8 mouse cellular contexts compared by ENCODE assay signal in the genomic region with DNA sequence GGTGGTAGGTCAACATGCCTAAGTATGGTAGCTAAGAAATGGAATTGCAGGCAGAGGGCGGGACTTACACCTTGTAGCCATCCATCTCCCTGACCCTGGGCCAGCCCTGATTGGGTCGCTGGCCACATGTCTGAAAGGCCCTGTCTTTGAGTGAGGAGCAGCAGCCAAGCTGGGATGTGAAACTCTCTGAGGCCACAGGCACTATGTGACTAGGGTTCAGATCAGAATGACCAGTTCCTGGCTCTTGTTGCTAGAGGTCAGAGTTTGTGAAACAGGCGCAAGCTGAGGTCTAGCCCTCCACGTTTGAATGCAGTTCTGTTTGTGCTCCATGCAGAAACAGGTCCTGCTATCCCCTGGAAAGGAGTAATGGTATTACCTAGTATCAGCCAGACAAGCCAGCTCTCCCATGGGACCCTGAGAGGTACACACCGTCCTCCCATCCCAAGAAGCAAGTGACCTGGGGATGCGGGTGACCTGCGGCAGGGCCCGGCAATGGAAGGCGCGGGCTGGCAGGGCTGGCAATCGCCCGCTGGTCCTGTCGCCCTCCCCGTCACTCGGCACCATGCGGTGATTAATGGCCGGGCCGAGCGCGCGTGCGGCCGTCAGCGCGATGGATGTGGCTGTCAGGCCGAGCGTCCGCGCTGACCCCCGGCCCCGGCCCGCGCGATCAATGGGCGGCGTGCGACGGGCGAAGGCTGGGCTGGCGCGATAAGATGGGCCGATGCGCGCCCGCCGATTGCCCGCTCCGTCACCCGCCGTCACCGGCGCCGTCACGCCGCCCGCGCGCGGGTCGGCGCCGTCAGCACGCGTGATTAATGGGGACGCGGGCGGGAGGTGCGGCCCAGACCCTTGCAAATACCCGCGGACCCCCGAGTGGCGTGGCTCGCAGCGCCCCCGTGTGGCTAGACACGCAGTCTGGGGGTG. TPM values are rescaled to one million over a fixed set of nuclear protein-coding genes. Genes with fewer than 3 reads are reported as not detected.
DNase-seq lines count a peak whose midpoint lies in the region; ATAC-seq and TF ChIP-seq lines count a peak whose summit lies in the region.

No protein-coding gene starts in this region.

- peak overlapping the region; percentile 26 for H3ac ChIP-seq in myocyte (ENCODE audit: control insufficient read depth, insufficient read length)

- DNase-seq in layer of hippocampus, adult 11-12 months (ENCODE audit: low spot score) = peak; percentile 71
- no peak for DNase-seq in layer of hippocampus, adult 9-11 months
- DNase-seq in cerebellum, postnatal 25 days = peak; percentile 85 to 91
- peak; percentile 49 to 70 for DNase-seq in frontal cortex, postnatal 10 days (ENCODE audit: low spot score in 2 of 2)
- peak; percentile 69 for DNase-seq in liver, embryonic 11.5 days (ENCODE audit: low spot score)

- no peaks in the 10 kb centered on the region for H3K9me3 ChIP-seq in intestine, embryonic 15.5 days
- no peaks in the 10 kb centered on the region for H3K9me3 ChIP-seq in liver, embryonic 11.5 days (ENCODE audit: control insufficient read depth, low read length)
- no peaks in the 10 kb centered on the region for H3K9me3 ChIP-seq in stomach, embryonic 16.5 days (replicated peaks; ENCODE audit: control insufficient read depth, low read length)

- H3K4me2 ChIP-seq in intestine, embryonic 15.5 days (replicated peaks) = peak overlapping the region; percentile 96
- H3K4me2 ChIP-seq in liver, embryonic 11.5 days = peak overlapping the region; percentile 97
- H3K4me2 ChIP-seq in myocyte (ENCODE audit: low read depth) = peak overlapping the region; percentile 55
- peak overlapping the region; percentile 96 for H3K4me2 ChIP-seq in stomach, embryonic 16.5 days (ENCODE audit: low read depth, low read length)

- H3K79me2 ChIP-seq in myocyte (ENCODE audit: control insufficient read depth, insufficient read depth) = no peaks in the 10 kb centered on the region

- H3K4me1 ChIP-seq in intestine, embryonic 15.5 days (replicated peaks) = 0 out of 2 replicates have a peak, but pooled peaks cover 3% of the 10 kb centered on the region
- H3K4me1 ChIP-seq in liver, embryonic 11.5 days (replicated peaks; ENCODE audit: control insufficient read depth, insufficient read depth, low read length) = peaks cover 42% of the 10 kb centered on the region
- peaks cover 6% of the 10 kb centered on the region; the same call in 1 of the 2 replicates for H3K4me1 ChIP-seq in stomach, embryonic 16.5 days (ENCODE audit: control insufficient read depth, insufficient read depth, low read length)

- H3K36me3 ChIP-seq in intestine, embryonic 15.5 days = peaks cover 33% of the 10 kb centered on the region
- peaks cover 28% of the 10 kb centered on the region for H3K36me3 ChIP-seq in liver, embryonic 11.5 days (ENCODE audit: control insufficient read depth, insufficient read depth, low read length)
- no peaks in the 10 kb centered on the region for H3K36me3 ChIP-seq in myocyte (ENCODE audit: control insufficient read depth, insufficient read depth)
- H3K36me3 ChIP-seq in stomach, embryonic 16.5 days (ENCODE audit: control insufficient read depth, insufficient read depth, low read length) = peaks cover 28% of the 10 kb centered on the region

- ATAC-seq in intestine, embryonic 15.5 days = peak; percentile 69
- peak; percentile 52 for ATAC-seq in liver, embryonic 11.5 days (replicated peaks; ENCODE audit: low FRiP score)
- peak; percentile 72 for ATAC-seq in stomach, embryonic 16.5 days (ENCODE audit: insufficient read depth, low FRiP score)

- peak overlapping the region; percentile 56 for H3K9ac ChIP-seq in intestine, embryonic 15.5 days
- H3K9ac ChIP-seq in liver, embryonic 11.5 days (ENCODE audit: low read depth, low read length) = peak overlapping the region; percentile 66
- peak overlapping the region; percentile 78 for H3K9ac ChIP-seq in stomach, embryonic 16.5 days (ENCODE audit: low read length)

- peak overlapping the region; percentile 54 for H3K4me3 ChIP-seq in intestine, embryonic 15.5 days (replicated peaks)
- H3K4me3 ChIP-seq in liver, embryonic 11.5 days (ENCODE audit: low read depth, low read length) = peak overlapping the region; percentile 54
- no peak overlapping the region for H3K4me3 ChIP-seq in myocyte
- peak overlapping the region; percentile 62 for H3K4me3 ChIP-seq in stomach, embryonic 16.5 days (replicated peaks; ENCODE audit: low read length)

- H3K27ac ChIP-seq in intestine, embryonic 15.5 days = no peak overlapping the region
- peak overlapping the region; percentile 30 for H3K27ac ChIP-seq in liver, embryonic 11.5 days (ENCODE audit: low read depth, low read length)
- H3K27ac ChIP-seq in stomach, embryonic 16.5 days (ENCODE audit: low read length) = no peak overlapping the region

- TF ChIP-seq POLR2A in myocyte (IDR thresholded peaks at IDR 0.05; ENCODE audit: insufficient read length, low read depth) = peak; percentile 21

- 3% methylated on average over 76 of the region's 76 CpGs for WGBS in intestine, embryonic 15.5 days
- 3% methylated on average over 76 of the region's 76 CpGs for WGBS in liver, embryonic 11.5 days
- WGBS in stomach, embryonic 16.5 days = 3% methylated on average over 76 of the region's 76 CpGs

- H3K27me3 ChIP-seq in intestine, embryonic 15.5 days (replicated peaks) = no peaks in the 10 kb centered on the region
- H3K27me3 ChIP-seq in liver, embryonic 11.5 days (replicated peaks; ENCODE audit: control insufficient read depth, insufficient read depth, low read length) = no peaks in the 10 kb centered on the region
- no peaks in the 10 kb centered on the region for H3K27me3 ChIP-seq in myocyte (ENCODE audit: control insufficient read depth, insufficient read depth, insufficient read length)
- no peaks in the 10 kb centered on the region for H3K27me3 ChIP-seq in stomach, embryonic 16.5 days (ENCODE audit: control insufficient read depth, insufficient read depth, low read length)

TF ChIP-seq in myocyte, 11 proteins besides CTCF, POLR2A, EP300 and RAD21:
- TF ChIP-seq CEBPB (IDR thresholded peaks at IDR 0.05; ENCODE audit: insufficient read depth, poor library complexity, severe bottlenecking) = no peak
- TF ChIP-seq USF1 (IDR thresholded peaks at IDR 0.05; ENCODE audit: low read depth) = no peak
- no peak for TF ChIP-seq SRF (IDR thresholded peaks at IDR 0.05; ENCODE audit: control insufficient read depth, insufficient read length, low read depth)
- TF ChIP-seq MAX (IDR thresholded peaks at IDR 0.05; ENCODE audit: low read depth) = no peak
- no peak for TF ChIP-seq TCF3 (IDR thresholded peaks at IDR 0.05; ENCODE audit: insufficient read length, low read depth)
- no peak for TF ChIP-seq MYOD1 (IDR thresholded peaks at IDR 0.05; ENCODE audit: control insufficient read depth in 1 of 3, insufficient read length in 2 of 3, low read depth in 2 of 3)
- TF ChIP-seq E2F4 (IDR thresholded peaks at IDR 0.05; ENCODE audit: insufficient read depth) = no peak
- TF ChIP-seq MYOG (IDR thresholded peaks at IDR 0.05; ENCODE audit: control insufficient read depth in 1 of 3, insufficient read depth in 1 of 3, insufficient read length in 2 of 3, low read depth in 2 of 3) = no peak

RNA-seq across cellular contexts. Expression of gene Sec61a1, which starts 19.0 kb away (rescaled TPM):
- 256 and 276 TPM in 2 replicates for polyA plus RNA-seq in intestine, embryonic 15.5 days (2015; fragmentation: Nextera tagmentation; extraction: Ambion mirVana)
- polyA plus RNA-seq in liver, embryonic 11.5 days (2014; fragmentation: Nextera tagmentation; extraction: Ambion mirVana) = 214 and 233 TPM in 2 replicates
- polyA plus RNA-seq in myocyte (2012; fragmentation: generic; extraction: Trizol) = 106 TPM
- 283 and 303 TPM in 2 replicates for polyA plus RNA-seq in stomach, embryonic 16.5 days (2015; fragmentation: Nextera tagmentation; extraction: Ambion mirVana)

RNA-seq across cellular contexts. Expression of gene Ruvbl1, which starts 34.5 kb away (rescaled TPM):
- 125 and 132 TPM in 2 replicates for polyA plus RNA-seq in intestine, embryonic 15.5 days (2015; fragmentation: Nextera tagmentation; extraction: Ambion mirVana)
- 212 and 235 TPM in 2 replicates for polyA plus RNA-seq in liver, embryonic 11.5 days (2014; fragmentation: Nextera tagmentation; extraction: Ambion mirVana)
- polyA plus RNA-seq in myocyte (2012; fragmentation: generic; extraction: Trizol) = 58.6 TPM
- polyA plus RNA-seq in stomach, embryonic 16.5 days (2015; fragmentation: Nextera tagmentation; extraction: Ambion mirVana) = 97.9 and 106 TPM in 2 replicates

RNA-seq across cellular contexts. Expression of gene Eefsec, which starts 53.4 kb away (rescaled TPM):
- 40.1 and 40.7 TPM in 2 replicates for polyA plus RNA-seq in intestine, embryonic 15.5 days (2015; fragmentation: Nextera tagmentation; extraction: Ambion mirVana)
- polyA plus RNA-seq in liver, embryonic 11.5 days (2014; fragmentation: Nextera tagmentation; extraction: Ambion mirVana) = 46.1 and 46.7 TPM in 2 replicates
- polyA plus RNA-seq in myocyte (2012; fragmentation: generic; extraction: Trizol) = 14.5 TPM
- 29.7 and 37.5 TPM in 2 replicates for polyA plus RNA-seq in stomach, embryonic 16.5 days (2015; fragmentation: Nextera tagmentation; extraction: Ambion mirVana)
